ENCODE assay signal across 27 mouse cellular contexts in the genomic region with DNA sequence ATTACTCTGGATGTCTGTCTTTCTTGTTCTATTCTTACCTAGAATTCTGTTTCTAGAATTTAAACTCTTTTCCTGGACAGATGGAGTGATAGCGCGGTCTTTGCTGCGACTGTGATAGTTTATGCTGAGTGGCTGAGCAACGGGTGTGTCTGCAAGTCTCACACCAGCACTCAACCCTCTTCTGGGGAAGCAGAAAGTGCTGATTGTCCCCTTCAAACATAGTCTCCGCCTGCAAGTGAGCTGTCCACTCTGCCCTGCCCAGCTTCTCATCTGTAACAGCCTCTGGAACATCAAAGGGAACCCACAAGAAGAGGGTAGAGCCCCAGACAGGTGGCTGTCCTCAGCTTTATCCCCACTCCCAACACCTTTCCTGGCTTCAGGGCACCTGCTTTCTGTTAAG. TPM values are rescaled to one million over a fixed set of nuclear protein-coding genes. Genes with fewer than 3 reads are reported as not detected.
DNase-seq lines count a peak whose midpoint lies in the region; ATAC-seq and TF ChIP-seq lines count a peak whose summit lies in the region.
"Had no signal": no experiment of that assay in that cellular context is flagged by ENCODE, and none has a peak within 500 bp of the region (broad histone marks: within the 10 kb centered on the region; RNA-seq: fewer than 3 reads in every experiment).

No protein-coding gene starts in this region.

- peaks cover 73% of the 10 kb centered on the region for H3K36me3 ChIP-seq in heart, adult 2 months (ENCODE audit: control insufficient read depth, insufficient read depth, low read length)
- peaks cover 8% of the 10 kb centered on the region; the same call in 1 of the 2 replicates for H3K36me3 ChIP-seq in heart, embryonic 10.5 days
- H3K36me3 ChIP-seq in heart, embryonic 14.5 days (ENCODE audit: control insufficient read depth, insufficient read depth, low read length) = peaks cover 25% of the 10 kb centered on the region
- no peaks in the 10 kb centered on the region; the same call in 1 of the 2 replicates for H3K36me3 ChIP-seq in heart, embryonic 11.5 days (ENCODE audit: control insufficient read depth, insufficient read depth, low read length)
- H3K36me3 ChIP-seq: embryonic facial prominence, embryonic 12.5 days; embryonic facial prominence, embryonic 15.5 days; hindbrain, embryonic 10.5 days; hindbrain, embryonic 13.5 days; intestine, embryonic 15.5 days; kidney, embryonic 15.5 days had no signal

- intact Hi-C loops in gastrocnemius, adult 2 months (cut with DNase I) = no loop called here
- intact Hi-C loops in gastrocnemius, postnatal 14 days (cut with DNase I; ENCODE audit: low total_unique reads) = no loop called here
- intact Hi-C loops in heart, adult 2 months (cut with DNase I) = no loop called here

- no peaks in the 10 kb centered on the region for H3K9me3 ChIP-seq in heart, embryonic 10.5 days
- no peaks in the 10 kb centered on the region for H3K9me3 ChIP-seq in heart, embryonic 14.5 days (ENCODE audit: control insufficient read depth, low read length)
- no peaks in the 10 kb centered on the region for H3K9me3 ChIP-seq in heart, embryonic 11.5 days (replicated peaks; ENCODE audit: control insufficient read depth, low read length)
- H3K9me3 ChIP-seq: embryonic facial prominence, embryonic 12.5 days; embryonic facial prominence, embryonic 15.5 days; hindbrain, embryonic 10.5 days; hindbrain, embryonic 13.5 days; intestine, embryonic 15.5 days; kidney, embryonic 15.5 days had no signal

- no peak overlapping the region for H3K9ac ChIP-seq in heart, adult 2 months (ENCODE audit: low read depth, low read length)
- 0 out of 2 replicates have a peak overlapping the region, but pooled peaks have one; percentile 45 for H3K9ac ChIP-seq in heart, embryonic 14.5 days (ENCODE audit: low read length)
- no peak overlapping the region for H3K9ac ChIP-seq in heart, embryonic 11.5 days (ENCODE audit: low read depth, low read length)
- H3K9ac ChIP-seq: embryonic facial prominence, embryonic 12.5 days; embryonic facial prominence, embryonic 15.5 days; forebrain, postnatal 0 days; hindbrain, embryonic 13.5 days; intestine, embryonic 15.5 days; kidney, embryonic 15.5 days had no signal

- no peak overlapping the region for H3K4me2 ChIP-seq in heart, embryonic 14.5 days (ENCODE audit: low read length)
- no peak overlapping the region for H3K4me2 ChIP-seq in heart, embryonic 11.5 days
- H3K4me2 ChIP-seq: embryonic facial prominence, embryonic 12.5 days; embryonic facial prominence, embryonic 15.5 days; hindbrain, embryonic 13.5 days; intestine, embryonic 15.5 days; kidney, embryonic 15.5 days had no signal

- no peak for TF ChIP-seq EP300 in heart, adult 2 months (IDR thresholded peaks at IDR 0.05; ENCODE audit: insufficient read depth, low read depth, low read length)

- ATAC-seq in heart, embryonic 14.5 days (ENCODE audit: insufficient number of reproducible peaks, insufficient read depth, low FRiP score, low read depth) = no peak
- ATAC-seq in heart, embryonic 11.5 days (replicated peaks; ENCODE audit: insufficient number of reproducible peaks, low FRiP score, low TSS enrichment) = no peak
- ATAC-seq: forebrain, embryonic 14.5 days; forebrain, postnatal 0 days; hindbrain, embryonic 16.5 days; intestine, embryonic 15.5 days; Patski had no signal

- no peak for TF ChIP-seq CTCF in gastrocnemius, adult 2 months (IDR thresholded peaks at IDR 0.05)
- no peak for TF ChIP-seq CTCF in heart, adult 2 months (IDR thresholded peaks at IDR 0.05)

- no peak overlapping the region; the same call in 1 of the 2 replicates for H3K4me3 ChIP-seq in gastrocnemius, adult 2 months
- no peak overlapping the region for H3K4me3 ChIP-seq in heart, adult 2 months
- no peak overlapping the region for H3K4me3 ChIP-seq in heart, embryonic 10.5 days
- no peak overlapping the region for H3K4me3 ChIP-seq in heart, embryonic 14.5 days (ENCODE audit: control insufficient read depth in 1 of 2, insufficient read depth in 1 of 2, low read depth in 1 of 2, low read length in 2 of 2)
- H3K4me3 ChIP-seq in heart, embryonic 11.5 days (ENCODE audit: low read depth, low read length) = no peak overlapping the region
- H3K4me3 ChIP-seq in brown adipose tissue, adult 24 weeks (ENCODE audit: insufficient read depth, low read depth, low read length) = no peak overlapping the region
- H3K4me3 ChIP-seq: embryonic facial prominence, embryonic 12.5 days; embryonic facial prominence, embryonic 15.5 days; hindbrain, embryonic 10.5 days; hindbrain, embryonic 13.5 days; intestine, embryonic 15.5 days; kidney, embryonic 15.5 days had no signal

- no peak for DNase-seq in gastrocnemius, adult 2 months
- no peak for DNase-seq in gastrocnemius, postnatal 14 days
- no peak for DNase-seq in heart, adult 2 months
- DNase-seq in heart, embryonic 10.5 days (ENCODE audit: low spot score) = no peak
- DNase-seq in MN1 (ENCODE audit: low spot score) = no peak
- DNase-seq: adrenal gland, postnatal 10 days; adrenal gland, postnatal 36 days; cerebellum, adult 11 months; cerebellum, adult 2 months; cerebellum, adult 9-11 months; cerebellum, postnatal 25 days; forebrain, postnatal 0 days; gastrocnemius, postnatal 36 days; kidney, adult 11 months; kidney, adult 8-10 months had no signal

- peak overlapping the region; percentile 86 for H3K27ac ChIP-seq in gastrocnemius, adult 2 months
- H3K27ac ChIP-seq in heart, adult 2 months = peak overlapping the region; percentile 71
- no peak overlapping the region for H3K27ac ChIP-seq in heart, embryonic 10.5 days
- H3K27ac ChIP-seq in heart, embryonic 14.5 days (replicated peaks in 1 of 2; ENCODE audit: control insufficient read depth in 1 of 2, insufficient read depth in 1 of 2, low read depth in 2 of 2, low read length in 2 of 2) = peak overlapping the region in 1 of 2 experiments; percentile 35; a peak in 2 of 4 replicates
- H3K27ac ChIP-seq in heart, embryonic 11.5 days (ENCODE audit: low read depth, low read length) = no peak overlapping the region
- H3K27ac ChIP-seq in brown adipose tissue, adult 24 weeks (replicated peaks; ENCODE audit: low read depth, low read length) = peak overlapping the region; percentile 60
- H3K27ac ChIP-seq: embryonic facial prominence, embryonic 12.5 days; embryonic facial prominence, embryonic 15.5 days; hindbrain, embryonic 10.5 days; hindbrain, embryonic 13.5 days; intestine, embryonic 15.5 days; kidney, embryonic 15.5 days had no signal

- WGBS in heart, adult 2 months = 37% methylated on average over 5 of the region's 5 CpGs
- WGBS in heart, embryonic 10.5 days = 39% methylated on average over 5 of the region's 5 CpGs
- WGBS in heart, embryonic 14.5 days = 34% methylated on average over 5 of the region's 5 CpGs
- WGBS in heart, embryonic 11.5 days (ENCODE audit: insufficient replicate concordance) = 32% methylated on average over 5 of the region's 5 CpGs

- no peaks in the 10 kb centered on the region for H3K27me3 ChIP-seq in heart, adult 2 months (ENCODE audit: control insufficient read depth, insufficient read depth, low read length)
- H3K27me3 ChIP-seq in heart, embryonic 10.5 days (ENCODE audit: insufficient read depth, poor library complexity, severe bottlenecking) = no peaks in the 10 kb centered on the region
- no peaks in the 10 kb centered on the region for H3K27me3 ChIP-seq in heart, embryonic 14.5 days (ENCODE audit: control insufficient read depth, insufficient read depth, low read length)
- H3K27me3 ChIP-seq in heart, embryonic 11.5 days (ENCODE audit: control insufficient read depth, insufficient read depth, low read length) = no peaks in the 10 kb centered on the region
- H3K27me3 ChIP-seq: embryonic facial prominence, embryonic 12.5 days; embryonic facial prominence, embryonic 15.5 days; hindbrain, embryonic 13.5 days; intestine, embryonic 15.5 days; kidney, embryonic 15.5 days had no signal

- peaks cover 3% of the 10 kb centered on the region for H3K79me2 ChIP-seq in heart, adult 2 months (replicated peaks; ENCODE audit: control insufficient read depth, insufficient read depth, low read length)

- TF ChIP-seq POLR2A in heart, adult 2 months (IDR thresholded peaks at IDR 0.05; ENCODE audit: insufficient read depth, low read depth, low read length) = no peak

- peaks cover 58% of the 10 kb centered on the region for H3K4me1 ChIP-seq in heart, adult 2 months (ENCODE audit: control insufficient read depth, insufficient read depth, low read length)
- H3K4me1 ChIP-seq in heart, embryonic 10.5 days = peaks cover 98% of the 10 kb centered on the region
- peaks cover 67 to 100% of the 10 kb centered on the region in 2 experiments for H3K4me1 ChIP-seq in heart, embryonic 14.5 days (ENCODE audit: control insufficient read depth in 2 of 2, insufficient read depth in 2 of 2, low read length in 2 of 2)
- peaks cover 94% of the 10 kb centered on the region for H3K4me1 ChIP-seq in heart, embryonic 11.5 days (ENCODE audit: control insufficient read depth, insufficient read depth, low read length)
- H3K4me1 ChIP-seq in brown adipose tissue, adult 24 weeks (ENCODE audit: control insufficient read depth, insufficient read depth, insufficient read length, low read length) = peaks cover 65% of the 10 kb centered on the region

RNA-seq across cellular contexts. Expression of gene Rcsd1, which starts 19.7 kb away (rescaled TPM):
- total RNA-seq in gastrocnemius, adult 2 months (2021) = 10 to 100 TPM; 93.3 to 95.0 TPM
- 100 to 1,000 TPM; 117 to 125 TPM for total RNA-seq in gastrocnemius, postnatal 14 days (2021)
- total RNA-seq in heart, adult 2 months (2021) = 10 to 100 TPM; 68.7 to 81.5 TPM
- polyA plus RNA-seq in heart, adult 2 months (2012; rRNA removed) = 57.2 and 86.2 TPM in 2 replicates
- 100 and 130 TPM in 2 replicates for polyA plus RNA-seq in heart, embryonic 10.5 days (2016; fragmentation: Nextera tagmentation; extraction: Ambion mirVana)
- polyA plus RNA-seq in heart, embryonic 14.5 days (2014; fragmentation: Nextera tagmentation; extraction: Ambion mirVana) = 81.2 and 86.3 TPM in 2 replicates
- polyA plus RNA-seq in heart, embryonic 11.5 days (2014; fragmentation: Nextera tagmentation; extraction: Ambion mirVana) = 85.4 and 91.8 TPM in 2 replicates
- polyA plus RNA-seq in brown adipose tissue, adult 24 weeks (2012; ENCODE audit: insufficient read depth, insufficient read length, missing spikeins) = 4.8 and 8.8 TPM in 2 replicates

RNA-seq across cellular contexts. Expression of gene Mpzl1, which starts 55.5 kb away (rescaled TPM):
- 1 to 10 TPM; 7.0 to 8.7 TPM for total RNA-seq in gastrocnemius, adult 2 months (2021)
- total RNA-seq in gastrocnemius, postnatal 14 days (2021) = 10 to 100 TPM; 23.8 to 25.6 TPM
- 10 to 100 TPM; 15.1 to 19.7 TPM for total RNA-seq in heart, adult 2 months (2021)
- polyA plus RNA-seq in heart, adult 2 months (2012; rRNA removed) = 18.3 and 25.6 TPM in 2 replicates
- polyA plus RNA-seq in heart, embryonic 10.5 days (2016; fragmentation: Nextera tagmentation; extraction: Ambion mirVana) = 138 and 170 TPM in 2 replicates
- polyA plus RNA-seq in heart, embryonic 14.5 days (2014; fragmentation: Nextera tagmentation; extraction: Ambion mirVana) = 121 TPM in 2 replicates
- 129 and 143 TPM in 2 replicates for polyA plus RNA-seq in heart, embryonic 11.5 days (2014; fragmentation: Nextera tagmentation; extraction: Ambion mirVana)
- 3.4 and 7.4 TPM in 2 replicates for polyA plus RNA-seq in brown adipose tissue, adult 24 weeks (2012; ENCODE audit: insufficient read depth, insufficient read length, missing spikeins)

Comparison
In these comparisons a context has a peak if more than half of its experiments do, and no peak if none do; other contexts are left out.
1. H3K27ac ChIP-seq: peak in gastrocnemius, adult 2 months (single experiment), heart, adult 2 months (single experiment) and brown adipose tissue, adult 24 weeks (single experiment); none in heart, embryonic 10.5 days (single experiment) and heart, embryonic 11.5 days (single experiment).